Mouse (Mus musculus) CH12.LX (cell line): ENCODE data around the gene G6pc. TPM values are rescaled to one million over a fixed set of nuclear protein-coding genes. Genes with fewer than 3 reads are reported as not detected.
A peak's percentile ranks its signal among the peaks of the same experiment; 100 is the strongest.

ENCODE experiments used
- DNase-seq: peaks from one replicate; pipeline ENCODE4 v3.0.0-alpha.2; 2013; ENCODE audit errors: extremely low read depth
- H3K27ac ChIP-seq: 2 replicates; pipeline ENCODE4 v1.5.1; 2012; ENCODE audit warnings: low read depth, mild to moderate bottlenecking, control low read depth, moderate library complexity; ENCODE audit not compliant: insufficient read depth
- H3K27me3 ChIP-seq: replicated peaks from 2 replicates; pipeline ENCODE3; 2012; ENCODE audit warnings: inconsistent platforms
- H3K36me3 ChIP-seq, 2 experiments: replicated peaks in 1 of 2; 2 replicates each; pipeline versions ENCODE3 to v1.6.1; 2012; ENCODE audit warnings: inconsistent platforms in 1 of 2, low read length in 1 of 2, mild to moderate bottlenecking in 1 of 2, mixed read lengths in 1 of 2, moderate library complexity in 1 of 2; ENCODE audit not compliant: control insufficient read depth in 1 of 2, insufficient read depth in 1 of 2
- H3K4me1 ChIP-seq, 2 experiments: 2 replicates each; pipeline ENCODE4 v1.6.1; 2012; ENCODE audit warnings: inconsistent platforms in 1 of 2, moderate library complexity in 1 of 2; ENCODE audit not compliant: insufficient read depth in 2 of 2, control insufficient read depth in 1 of 2
- H3K4me2 ChIP-seq: 2 replicates; pipeline ENCODE4 v1.6.1; 2012; ENCODE audit warnings: low read depth, mild to moderate bottlenecking, control low read depth; ENCODE audit not compliant: poor library complexity, insufficient read depth, severe bottlenecking
- H3K4me3 ChIP-seq, 3 experiments: fragments of 150-350 bp in 1 of 3; sonication (generic) in 1 of 3; replicated peaks in 1 of 3; 2 replicates each; pipeline versions ENCODE3 to v1.5.1; 2011 to 2012; ENCODE audit warnings: low read depth in 2 of 3, low read length in 2 of 3, mild to moderate bottlenecking in 2 of 3, moderate library complexity in 2 of 3, control low read depth in 1 of 3, improper control_type of control experiment in 1 of 3, inconsistent platforms in 1 of 3, mixed read lengths in 1 of 3; ENCODE audit not compliant: poor library complexity in 1 of 3
- H3K79me2 ChIP-seq: replicated peaks from 2 replicates; pipeline ENCODE4 v1.6.1; 2012; ENCODE audit warnings: mild to moderate bottlenecking, moderate library complexity; ENCODE audit not compliant: control insufficient read depth, poor library complexity, insufficient read depth, severe bottlenecking; ENCODE audit errors: extremely low read depth
- H3K9ac ChIP-seq: 2 replicates; pipeline ENCODE4 v1.6.1; 2012; ENCODE audit warnings: low read depth, mild to moderate bottlenecking, control low read depth, moderate library complexity; ENCODE audit not compliant: insufficient read depth
- H3K9me3 ChIP-seq: replicated peaks from 2 replicates; pipeline ENCODE3; 2012; ENCODE audit warnings: low read length, inconsistent platforms, mixed read lengths
- BHLHE40 ChIP-seq: IDR thresholded peaks from 2 replicates; pipeline ENCODE4 v1.6.1; 2011; ENCODE audit warnings: mild to moderate bottlenecking, low read depth, low read length, improper control_type of control experiment
- CHD1 ChIP-seq: IDR thresholded peaks from 2 replicates; pipeline ENCODE4 v1.6.1; 2012; ENCODE audit warnings: low read depth, low read length, improper control_type of control experiment, inconsistent platforms
- CHD2 ChIP-seq: IDR thresholded peaks from 2 replicates; pipeline ENCODE4 v1.6.1; 2011; ENCODE audit warnings: low read length, improper control_type of control experiment
- CTCF ChIP-seq, 2 experiments: IDR thresholded peaks in 1 of 2; conservative IDR thresholded peaks in 1 of 2; 2 replicates each; pipeline ENCODE4 v1.5.1; 2011 to 2012; ENCODE audit warnings: low read depth in 2 of 2, low read length in 2 of 2, improper control_type of control experiment in 1 of 2, inconsistent platforms in 1 of 2, mild to moderate bottlenecking in 1 of 2, moderate library complexity in 1 of 2
- ELF1 ChIP-seq: IDR thresholded peaks from 2 replicates; pipeline ENCODE4 v1.6.1; 2014; ENCODE audit warnings: low read depth, mild to moderate bottlenecking, inconsistent platforms, low read length, improper control_type of control experiment
- ETS1 ChIP-seq: conservative IDR thresholded peaks from 2 replicates; pipeline ENCODE4 v1.6.1; 2012; ENCODE audit warnings: low read depth, mild to moderate bottlenecking, inconsistent platforms, low read length, improper control_type of control experiment, moderate library complexity
- GABPA ChIP-seq: IDR thresholded peaks from 2 replicates; pipeline ENCODE4 v1.6.1; 2012; ENCODE audit warnings: low read depth, low read length, improper control_type of control experiment, inconsistent platforms; ENCODE audit not compliant: insufficient replicate concordance
- HCFC1 ChIP-seq: IDR thresholded peaks from 2 replicates; pipeline ENCODE4 v1.6.1; 2012; ENCODE audit warnings: low read depth, mild to moderate bottlenecking, inconsistent platforms, low read length, improper control_type of control experiment
- IRF4 ChIP-seq: IDR thresholded peaks from 2 replicates; pipeline ENCODE4 v1.6.1; 2014; ENCODE audit warnings: low read depth, mild to moderate bottlenecking, inconsistent platforms, low read length, improper control_type of control experiment
- JUN ChIP-seq: IDR thresholded peaks from 2 replicates; pipeline ENCODE4 v1.6.1; 2011; ENCODE audit warnings: low read depth, mild to moderate bottlenecking, low read length, improper control_type of control experiment, moderate library complexity; ENCODE audit not compliant: insufficient read depth
- JUND ChIP-seq: conservative IDR thresholded peaks from 2 replicates; pipeline ENCODE4 v1.6.1; 2011; ENCODE audit warnings: low read depth, low read length, improper control_type of control experiment
- KAT2A ChIP-seq: IDR thresholded peaks from 2 replicates; pipeline ENCODE4 v1.6.1; 2012; ENCODE audit warnings: low read length, improper control_type of control experiment, inconsistent platforms; ENCODE audit not compliant: insufficient replicate concordance
- MAFK ChIP-seq: IDR thresholded peaks from 2 replicates; pipeline ENCODE4 v1.6.1; 2011; ENCODE audit warnings: low read length, improper control_type of control experiment; ENCODE audit not compliant: insufficient replicate concordance
- MAX ChIP-seq: IDR thresholded peaks from 2 replicates; pipeline ENCODE4 v1.6.1; 2011; ENCODE audit warnings: low read length, improper control_type of control experiment
- MAZ ChIP-seq: IDR thresholded peaks from 2 replicates; pipeline ENCODE4 v1.6.1; 2012; ENCODE audit warnings: low read depth, mild to moderate bottlenecking, inconsistent platforms, low read length, improper control_type of control experiment, moderate library complexity
- MXI1 ChIP-seq: IDR thresholded peaks from 2 replicates; pipeline ENCODE4 v1.6.1; 2011; ENCODE audit warnings: mild to moderate bottlenecking, low read depth, low read length, improper control_type of control experiment
- NELFE ChIP-seq: IDR thresholded peaks from 2 replicates; pipeline ENCODE4 v1.6.1; 2011; ENCODE audit warnings: low read depth, low read length, improper control_type of control experiment
- NRF1 ChIP-seq: IDR thresholded peaks from 2 replicates; pipeline ENCODE4 v1.6.1; 2014; ENCODE audit warnings: low read depth, mild to moderate bottlenecking, inconsistent platforms, low read length, improper control_type of control experiment, moderate library complexity
- PAX5 ChIP-seq: IDR thresholded peaks from 2 replicates; pipeline ENCODE4 v1.6.1; 2012; ENCODE audit warnings: low read length, inconsistent platforms, mixed read lengths
- POLR2A ChIP-seq: IDR thresholded peaks from 2 replicates; pipeline ENCODE4 v1.6.1; 2011; ENCODE audit warnings: low read depth, mild to moderate bottlenecking, improper control_type of control experiment, low read length
- POLR2AphosphoS2 ChIP-seq: IDR thresholded peaks from 2 replicates; pipeline ENCODE4 v1.6.1; 2011; ENCODE audit warnings: low read depth, low read length, improper control_type of control experiment
- SIN3A ChIP-seq: IDR thresholded peaks from 2 replicates; pipeline ENCODE4 v1.6.1; 2012; ENCODE audit warnings: low read length, improper control_type of control experiment, inconsistent platforms
- TBP ChIP-seq: conservative IDR thresholded peaks from 2 replicates; pipeline ENCODE4 v1.6.1; 2011; ENCODE audit warnings: low read depth, low read length, improper control_type of control experiment
- TCF12 ChIP-seq: IDR thresholded peaks from 2 replicates; pipeline ENCODE4 v1.6.1; 2014; ENCODE audit warnings: low read depth, mild to moderate bottlenecking, inconsistent platforms, low read length, improper control_type of control experiment
- UBTF ChIP-seq: IDR thresholded peaks from 2 replicates; pipeline ENCODE4 v1.6.1; 2012; ENCODE audit warnings: low read depth, mild to moderate bottlenecking, inconsistent platforms, low read length, improper control_type of control experiment, moderate library complexity
- USF1 ChIP-seq: IDR thresholded peaks from 2 replicates; pipeline ENCODE4 v1.6.1; 2014; ENCODE audit warnings: low read depth, mild to moderate bottlenecking, inconsistent platforms, low read length, improper control_type of control experiment
- ZC3H11A ChIP-seq: IDR thresholded peaks from 2 replicates; pipeline ENCODE4 v1.6.1; 2012; ENCODE audit warnings: low read depth, mild to moderate bottlenecking, inconsistent platforms, low read length, improper control_type of control experiment
- ZKSCAN1 ChIP-seq: IDR thresholded peaks from 2 replicates; pipeline ENCODE4 v1.6.1; 2012; ENCODE audit warnings: low read depth, inconsistent platforms, low read length, improper control_type of control experiment, borderline replicate concordance
- ZMIZ1 ChIP-seq: IDR thresholded peaks from 2 replicates; pipeline ENCODE4 v1.6.1; 2012; ENCODE audit warnings: low read depth, mild to moderate bottlenecking, inconsistent platforms, low read length, improper control_type of control experiment
- ZNF384 ChIP-seq: IDR thresholded peaks from 2 replicates; pipeline ENCODE4 v1.6.1; 2012; ENCODE audit warnings: low read depth, low read length, improper control_type of control experiment, inconsistent platforms
- dilution Hi-C: fragments of 300-500 bp; cut with MboI; formaldehyde crosslinking; loops from 2 replicates; pipeline ENCODE4 v1.14.3; 2020; ENCODE audit warnings: low sequenced_read_pairs; ENCODE audit not compliant: extremely low pct_unique_long_range_greater_than_20kb, extremely low pct_ligation_motif_present
- in situ Hi-C: fragments of 300-500 bp; cut with MboI; formaldehyde crosslinking; loops from 3 replicates; pipeline ENCODE4 v1.14.3; 2019; ENCODE audit warnings: low sequenced_read_pairs, low pct_ligation_motif_present, low pct_unique_long_range_greater_than_20kb, mixed read lengths
- polyA plus RNA-seq: library from polyadenylated mRNA; unstranded; fragments of >175 nt; gene quantifications from 2 replicates; pipeline ENCODE4 v1.2.1, GENCODE M21; 2012; ENCODE audit warnings: low read depth; ENCODE audit not compliant: insufficient read length
- total RNA-seq, 2 experiments: library from RNA; depleted of rRNA; stranded (reverse); fragments of 300-350 nt in 1 of 2; fragments of >200 nt in 1 of 2; gene quantifications; 2 replicates each; pipeline ENCODE4 v1.2.3; 2012 to 2014

The G6pc gene
- total and polyA plus RNA-seq, 3 experiments: 0.08 TPM; not detected in 2

- dilution Hi-C loops (no loop called here), in situ Hi-C loops (no loop called here)
- TF ChIP-seq GABPA (no peak), ZC3H11A (no peak), SIN3A (peak; percentile 95; the same call in 1 of the 2 replicates), ZNF384 (no peak), ELF1 (peak; percentile 99), POLR2A (peak; percentile 83), ETS1 (no peak), MXI1 (peak; percentile 98), BHLHE40 (peak; percentile 42; the same call in 1 of the 2 replicates), PAX5 (no peak), HCFC1 (peak; percentile 76), TBP (peak; percentile 46; the same call in 1 of the 2 replicates), CTCF (conservative IDR thresholded peaks at IDR 0.05 in 1 of 2, IDR thresholded peaks at IDR 0.05 in 1 of 2; ENCODE audit: low read depth in 2 of 2, low read length in 2 of 2) (peak in 1 of 2 experiments; percentile 36; a peak in 2 of 4 replicates), POLR2AphosphoS2 (no peak), MAFK (no peak), TCF12 (peak; percentile 85), ZMIZ1 (no peak; the same call in none of the 2 replicates), KAT2A (no peak), UBTF (peak; percentile 92), ZKSCAN1 (no peak), MAX (no peak), NELFE (peak; percentile 56), USF1 (no peak), MAZ (no peak), CHD1 (no peak), IRF4 (no peak; the same call in 1 of the 2 replicates), NRF1 (peak; percentile 64), JUN (no peak), CHD2 (no peak), JUND (no peak)
- peak within 1 kb of the TSS; percentile 60 for H3K9ac ChIP-seq
- H3K9me3 ChIP-seq: peaks cover under 1% of the 10 kb centered on the region
- H3K27me3 ChIP-seq: no peaks in the 10 kb centered on the region
- peak; percentile 99 for DNase-seq
- H3K4me3 ChIP-seq: peak within 1 kb of the TSS; percentile 78 to 92 (median 80)
- peak within 1 kb of the TSS; percentile 87 for H3K4me2 ChIP-seq
- H3K27ac ChIP-seq: peak within 1 kb of the TSS; percentile 29
- H3K79me2 ChIP-seq: peaks cover 7% of the 10 kb centered on the region
- peaks cover 4 to 26% of the 10 kb centered on the region in 2 experiments for H3K36me3 ChIP-seq
- peaks cover 11 to 35% of the 10 kb centered on the region in 2 experiments for H3K4me1 ChIP-seq
Measured at GRCm38 (mm10) chr11:101424925-101425813, 57.8 kb downstream of the G6pc start, which contains the start of the genes Rundc1 and Ptges3l. Rundc1 (plus strand) TSS chr11:101425085. Ptges3l (minus strand) TSS chr11:101425333.
